Mouse (Mus musculus) hindbrain, postnatal 0 days (tissue): ENCODE results near the gene Slc27a1. TPM values are rescaled to one million over a fixed set of nuclear protein-coding genes. Genes with fewer than 3 reads are reported as not detected.

Source experiments
- ATAC-seq: fragments of 200-750 bp; cut with Nextera tagmentation; 2 replicates; pipeline ENCODE4 v1.8.0; 2017; ENCODE audit warnings: mild to moderate bottlenecking, moderate TSS enrichment, moderate library complexity
- DNase-seq: peaks from one replicate; pipeline ENCODE4 v3.0.0-alpha.2; 2015; ENCODE audit warnings: low spot score
- H3K27ac ChIP-seq: fragments of 300-500 bp; sonication (generic); 2 replicates; pipeline ENCODE4 v1.5.1; 2014; ENCODE audit warnings: mild to moderate bottlenecking
- H3K27me3 ChIP-seq: fragments of 300-500 bp; sonication (generic); 2 replicates; pipeline ENCODE4 v1.6.1; 2014; ENCODE audit warnings: low read length, mixed read lengths; ENCODE audit not compliant: insufficient read depth
- H3K36me3 ChIP-seq: fragments of 300-500 bp; sonication (generic); 2 replicates; pipeline ENCODE4 v1.6.1; 2014; ENCODE audit warnings: low read length, mixed read lengths; ENCODE audit not compliant: insufficient read depth
- H3K4me1 ChIP-seq: fragments of 300-500 bp; sonication (generic); 2 replicates; pipeline ENCODE4 v1.6.1; 2014; ENCODE audit warnings: antibody characterized with exemption, low read length, mixed read lengths; ENCODE audit not compliant: insufficient read depth
- H3K4me2 ChIP-seq: fragments of 300-500 bp; sonication (generic); 2 replicates; pipeline ENCODE4 v1.6.1; 2014; ENCODE audit warnings: low read depth, mild to moderate bottlenecking, low read length, moderate library complexity, mixed read lengths
- H3K4me3 ChIP-seq: fragments of 300-500 bp; sonication (generic); 2 replicates; pipeline ENCODE4 v1.5.1; 2014; ENCODE audit warnings: low read length
- H3K9ac ChIP-seq: fragments of 300-500 bp; sonication (generic); replicated peaks from 2 replicates; pipeline ENCODE4 v1.6.1; 2014; ENCODE audit warnings: mild to moderate bottlenecking, low read length, moderate library complexity, mixed read lengths
- H3K9me3 ChIP-seq: fragments of 300-500 bp; sonication (generic); 2 replicates; pipeline ENCODE4 v1.6.1; 2016; ENCODE audit warnings: low read length, mixed read lengths
- CTCF ChIP-seq: IDR thresholded peaks from 2 replicates; pipeline ENCODE4 v1.5.1; 2016; ENCODE audit warnings: antibody characterized with exemption, control low read depth, low read depth
- WGBS: fragments of 180-500 bp; shearing (Covaris S2); extraction: QIAGEN DNeasy Blood & Tissue Kit; methylation state at CpG from one replicate; pipeline ENCODE4 v1.1.7; 2014; 5-methylcytosine and 5-hydroxymethylcytosine counted together
- microRNA-seq, 2 experiments: library from miRNA; unstranded; fragments of <30 nt; microRNA quantifications; one replicate each; pipeline ENCODE4; 2016
- polyA plus RNA-seq: library from polyadenylated mRNA; unstranded; fragments of >200 nt; fragmentation: Nextera tagmentation; extraction: Ambion mirVana; gene quantifications from 2 replicates; pipeline ENCODE4 v1.2.1, GENCODE M21; 2015
- total RNA-seq: library from RNA; depleted of rRNA; stranded (reverse); fragments of >200 nt; gene quantifications from 2 replicates; pipeline ENCODE4 v1.2.3, GENCODE M21; 2014; rRNA removed

Slc27a1 gene
- total and polyA plus RNA-seq, 2 experiments from 2014 or later = 127 to 238 TPM

DNA sequence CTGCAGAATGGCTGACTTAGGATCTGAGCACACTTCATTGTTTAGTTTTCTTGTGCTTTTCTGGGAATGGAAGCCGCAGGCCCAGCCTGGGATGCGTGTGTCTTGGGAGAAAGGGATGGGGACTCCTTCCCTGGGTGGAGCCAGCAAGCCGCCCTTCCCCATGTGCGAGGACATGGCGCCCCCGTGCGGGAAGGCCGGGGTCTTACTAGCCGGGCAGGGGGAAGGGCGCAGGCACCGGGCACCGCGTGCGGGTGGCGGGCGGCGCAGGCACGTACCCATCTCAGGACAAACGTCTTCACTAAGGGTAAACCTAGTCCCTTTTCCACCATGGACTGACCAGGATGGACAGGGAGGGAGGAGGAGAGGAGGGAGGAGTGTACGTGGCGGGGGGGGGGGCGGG, 64.5 kb downstream of the Slc27a1 start:
- no peaks in the 10 kb centered on the region for H3K9me3 ChIP-seq
- H3K27ac ChIP-seq = no peak overlapping the region
- no peak overlapping the region for H3K4me3 ChIP-seq
- ATAC-seq = no peak
- 9% methylated on average over 19 of the region's 22 CpGs for WGBS
- TF ChIP-seq CTCF = peak; percentile 36
- peaks cover 13% of the 10 kb centered on the region for H3K4me1 ChIP-seq
- no peak overlapping the region for H3K9ac ChIP-seq
- H3K36me3 ChIP-seq = no peaks in the 10 kb centered on the region
- H3K27me3 ChIP-seq = no peaks in the 10 kb centered on the region
- no peak overlapping the region for H3K4me2 ChIP-seq
- DNase-seq = no peak

- H3K27me3 ChIP-seq = no peaks in the 10 kb centered on the region
- H3K4me2 ChIP-seq = no peak overlapping the region
- no peak overlapping the region for H3K4me3 ChIP-seq
- no peaks in the 10 kb centered on the region for H3K36me3 ChIP-seq
- H3K9me3 ChIP-seq = no peaks in the 10 kb centered on the region
- peak; percentile 68 for DNase-seq
- no peak overlapping the region for H3K27ac ChIP-seq
- peak; percentile 28; the same call in 1 of the 2 replicates for ATAC-seq
- peaks cover 7% of the 10 kb centered on the region for H3K4me1 ChIP-seq
- TF ChIP-seq CTCF = no peak
- no peak overlapping the region for H3K9ac ChIP-seq
- 10% methylated on average over 26 of the region's 26 CpGs for WGBS
Observed at GRCm38 (mm10) chr8:71633981-71634667, 65.4 kb downstream of the Slc27a1 start.

Small RNA genes lying within 50 kb of the gene (microRNA-seq; reads per million reads assigned to microRNA genes)
- 3.6 to 4.4 reads per million in 2 experiments for gene Mir6769b

Other genes with a start within 250 kb of the Slc27a1 start
- 116 and 119 TPM in 2 replicates for gene Use1, start 202.0 kb upstream of the Slc27a1 start, total RNA-seq
- gene Use1, start 202.0 kb upstream of the Slc27a1 start, polyA plus RNA-seq = 123 and 129 TPM in 2 replicates
- gene Ocel1, start 197.6 kb upstream of the Slc27a1 start, total RNA-seq = 11.8 and 12.3 TPM in 2 replicates
- gene Ocel1, start 197.6 kb upstream of the Slc27a1 start, polyA plus RNA-seq = 5.0 and 5.8 TPM in 2 replicates
- gene Nr2f6, start 186.9 kb upstream of the Slc27a1 start, total RNA-seq = 127 and 129 TPM in 2 replicates
- gene Nr2f6, start 186.9 kb upstream of the Slc27a1 start, polyA plus RNA-seq = 33.8 and 34.1 TPM in 2 replicates
- gene Ushbp1, start 173.1 kb upstream of the Slc27a1 start, total RNA-seq = 2.9 and 4.8 TPM in 2 replicates
- 5.1 and 5.3 TPM in 2 replicates for gene Ushbp1, start 173.1 kb upstream of the Slc27a1 start, polyA plus RNA-seq
- gene Babam1, start 172.0 kb upstream of the Slc27a1 start, total RNA-seq = 75.6 and 103 TPM in 2 replicates
- 94.7 and 95.0 TPM in 2 replicates for gene Babam1, start 172.0 kb upstream of the Slc27a1 start, polyA plus RNA-seq
- 5.1 and 12.0 TPM in 2 replicates for gene Ankle1, start 162.9 kb upstream of the Slc27a1 start, total RNA-seq
- 5.1 and 5.9 TPM in 2 replicates for gene Ankle1, start 162.9 kb upstream of the Slc27a1 start, polyA plus RNA-seq
- 325 and 330 TPM in 2 replicates for gene Abhd8, start 105.2 kb upstream of the Slc27a1 start, total RNA-seq
- 190 and 195 TPM in 2 replicates for gene Abhd8, start 105.2 kb upstream of the Slc27a1 start, polyA plus RNA-seq
- gene Mrpl34, start 103.9 kb upstream of the Slc27a1 start, total RNA-seq = 77.9 and 127 TPM in 2 replicates
- 155 and 164 TPM in 2 replicates for gene Mrpl34, start 103.9 kb upstream of the Slc27a1 start, polyA plus RNA-seq
- 191 and 195 TPM in 2 replicates for gene Dda1, start 99.7 kb upstream of the Slc27a1 start, total RNA-seq
- gene Dda1, start 99.7 kb upstream of the Slc27a1 start, polyA plus RNA-seq = 241 and 246 TPM in 2 replicates
- gene Ano8, start 82.9 kb upstream of the Slc27a1 start, total RNA-seq = 78.6 and 80.5 TPM in 2 replicates
- 4.7 and 5.3 TPM in 2 replicates for gene Ano8, start 82.9 kb upstream of the Slc27a1 start, polyA plus RNA-seq
- gene Gtpbp3, start 80.8 kb upstream of the Slc27a1 start, total RNA-seq = 36.1 and 58.5 TPM in 2 replicates
- 12.1 and 15.5 TPM in 2 replicates for gene Gtpbp3, start 80.8 kb upstream of the Slc27a1 start, polyA plus RNA-seq
- gene Plvap, start 57.1 kb upstream of the Slc27a1 start, total RNA-seq = 8.0 and 8.3 TPM in 2 replicates
- 10.2 and 15.3 TPM in 2 replicates for gene Plvap, start 57.1 kb upstream of the Slc27a1 start, polyA plus RNA-seq
- 0.58 TPM in 1 of 2 replicates, not detected in the other for gene Ccdc194, start 43.2 kb upstream of the Slc27a1 start, total RNA-seq
- gene Ccdc194, start 43.2 kb upstream of the Slc27a1 start, polyA plus RNA-seq = 0.13 and 0.34 TPM in 2 replicates
- gene Bst2, start 31.4 kb upstream of the Slc27a1 start, total RNA-seq = 14.4 and 27.5 TPM in 2 replicates
- gene Bst2, start 31.4 kb upstream of the Slc27a1 start, polyA plus RNA-seq = 21.0 and 22.7 TPM in 2 replicates
- gene Mvb12a, start 26.0 kb upstream of the Slc27a1 start, total RNA-seq = 75.9 and 83.8 TPM in 2 replicates
- gene Mvb12a, start 26.0 kb upstream of the Slc27a1 start, polyA plus RNA-seq = 83.7 and 85.7 TPM in 2 replicates
- gene Tmem221, start 10.0 kb upstream of the Slc27a1 start, total RNA-seq = 1.3 TPM in 1 of 2 replicates, not detected in the other
- gene Tmem221, start 10.0 kb upstream of the Slc27a1 start, polyA plus RNA-seq = 0.18 and 0.29 TPM in 2 replicates
- gene Nxnl1, start 2.3 kb upstream of the Slc27a1 start, total RNA-seq = not detected in 2 replicates
- gene Nxnl1, start 2.3 kb upstream of the Slc27a1 start, polyA plus RNA-seq = 0.20 TPM in 1 of 2 replicates, not detected in the other
- 344 and 379 TPM in 2 replicates for gene Pgls, start 23.3 kb downstream of the Slc27a1 start, total RNA-seq
- 272 and 275 TPM in 2 replicates for gene Pgls, start 23.3 kb downstream of the Slc27a1 start, polyA plus RNA-seq
- 6.0 TPM in 2 replicates for gene Fam129c, start 28.8 kb downstream of the Slc27a1 start, total RNA-seq
- 3.3 and 4.0 TPM in 2 replicates for gene Fam129c, start 28.8 kb downstream of the Slc27a1 start, polyA plus RNA-seq
- 95.9 and 121 TPM in 2 replicates for gene Colgalt1, start 42.1 kb downstream of the Slc27a1 start, total RNA-seq
- 55.3 and 56.7 TPM in 2 replicates for gene Colgalt1, start 42.1 kb downstream of the Slc27a1 start, polyA plus RNA-seq
- gene Unc13a, start 102.9 kb downstream of the Slc27a1 start, total RNA-seq = 81.4 and 89.1 TPM in 2 replicates
- 16.8 and 16.9 TPM in 2 replicates for gene Unc13a, start 102.9 kb downstream of the Slc27a1 start, polyA plus RNA-seq
- gene Jak3, start 107.4 kb downstream of the Slc27a1 start, total RNA-seq = 14.8 and 15.3 TPM in 2 replicates
- gene Jak3, start 107.4 kb downstream of the Slc27a1 start, polyA plus RNA-seq = 7.3 and 7.4 TPM in 2 replicates
- not detected in 2 replicates for gene Insl3, start 120.3 kb downstream of the Slc27a1 start, total RNA-seq
- 1.7 and 3.4 TPM in 2 replicates for gene Insl3, start 120.3 kb downstream of the Slc27a1 start, polyA plus RNA-seq
- gene B3gnt3, start 132.9 kb downstream of the Slc27a1 start, total RNA-seq = 0.42 and 0.50 TPM in 2 replicates
- gene B3gnt3, start 132.9 kb downstream of the Slc27a1 start, polyA plus RNA-seq = 0.52 and 0.60 TPM in 2 replicates
- 84.2 and 99.0 TPM in 2 replicates for gene Fcho1, start 156.8 kb downstream of the Slc27a1 start, total RNA-seq
- gene Fcho1, start 156.8 kb downstream of the Slc27a1 start, polyA plus RNA-seq = 62.2 and 65.8 TPM in 2 replicates